Mouse (Mus musculus): ENCODE data around the gene Mri1. TPM values are rescaled to one million over a fixed set of nuclear protein-coding genes. Genes with fewer than 3 reads are reported as not detected.

Mri1 gene
- polyA plus RNA-seq, 1 experiment = 37.1 TPM

DNA sequence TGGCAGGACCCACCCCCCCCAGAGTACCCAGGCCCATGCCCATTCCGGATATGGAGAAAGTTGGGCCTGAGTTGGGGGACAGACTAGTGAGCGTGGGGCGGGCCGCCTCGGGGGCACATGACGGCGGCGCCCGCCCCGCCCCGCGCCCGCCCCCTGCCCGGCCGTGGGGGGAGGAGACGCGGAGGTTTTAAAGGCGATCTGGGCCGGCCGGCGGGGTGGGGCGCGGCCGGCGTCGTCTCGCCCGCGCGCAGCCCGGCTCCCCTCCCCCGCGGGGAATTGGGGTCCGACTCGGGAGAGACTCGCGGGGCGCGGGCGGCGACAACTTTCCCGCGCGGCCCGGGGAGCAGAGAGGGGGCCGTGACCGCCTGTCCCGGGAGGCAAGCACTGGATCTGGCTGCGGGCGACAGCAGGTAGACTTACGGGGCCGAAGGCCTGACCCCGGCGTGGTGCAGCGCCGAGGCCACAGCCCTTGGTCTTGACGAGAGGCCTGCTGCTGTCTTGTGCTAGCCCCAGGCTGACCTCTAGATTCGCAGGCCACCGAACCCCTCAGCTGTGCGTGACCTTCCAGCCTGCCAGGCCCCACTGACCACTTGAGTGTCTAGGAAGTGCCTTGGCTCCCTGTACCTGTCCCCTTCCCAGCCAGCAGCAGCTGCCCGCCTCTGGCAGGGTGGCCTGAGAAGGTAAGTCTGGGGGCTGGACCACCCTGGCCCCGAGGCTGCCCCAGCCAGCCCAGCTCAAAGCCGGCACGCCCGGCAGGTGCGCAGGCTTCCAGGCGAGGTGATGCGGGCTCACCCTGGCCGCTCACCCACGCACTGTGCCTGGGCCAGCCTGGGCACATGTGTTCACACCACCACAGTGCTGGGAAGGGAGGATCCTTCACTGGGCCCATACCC is 56.2 kb downstream of the Mri1 start:
- TF ChIP-seq EP300 (IDR thresholded peaks at IDR 0.05; ENCODE audit: insufficient read depth, low read depth, low read length) (no peak), POLR2A (IDR thresholded peaks at IDR 0.05; ENCODE audit: insufficient read depth, low read length) (no peak), CTCF (IDR thresholded peaks at IDR 0.05; ENCODE audit: low read depth, low read length) (no peak)
- Histone ChIP-seq H3K9ac (ENCODE audit: low read depth, poor library complexity, severe bottlenecking) (peak overlapping the region; percentile 96), H3K27ac (ENCODE audit: insufficient read depth, low read length) (peak overlapping the region; percentile 21; the same call in 1 of the 2 replicates), H3K9me3 (replicated peaks; ENCODE audit: control insufficient read depth, insufficient read depth, low read length, poor library complexity, severe bottlenecking) (no peaks in the 10 kb centered on the region), H3K4me3 (ENCODE audit: low read depth, low read length) (peak overlapping the region; percentile 94), H3K4me1 (ENCODE audit: control insufficient read depth, insufficient read depth, low read length) (no peaks in the 10 kb centered on the region), H3K27me3 (ENCODE audit: control insufficient read depth, insufficient read depth, low read length, poor library complexity, severe bottlenecking) (no peaks in the 10 kb centered on the region), H3K36me3 (ENCODE audit: control insufficient read depth, insufficient read depth, low read length, poor library complexity, severe bottlenecking) (no peaks in the 10 kb centered on the region)

DNA sequence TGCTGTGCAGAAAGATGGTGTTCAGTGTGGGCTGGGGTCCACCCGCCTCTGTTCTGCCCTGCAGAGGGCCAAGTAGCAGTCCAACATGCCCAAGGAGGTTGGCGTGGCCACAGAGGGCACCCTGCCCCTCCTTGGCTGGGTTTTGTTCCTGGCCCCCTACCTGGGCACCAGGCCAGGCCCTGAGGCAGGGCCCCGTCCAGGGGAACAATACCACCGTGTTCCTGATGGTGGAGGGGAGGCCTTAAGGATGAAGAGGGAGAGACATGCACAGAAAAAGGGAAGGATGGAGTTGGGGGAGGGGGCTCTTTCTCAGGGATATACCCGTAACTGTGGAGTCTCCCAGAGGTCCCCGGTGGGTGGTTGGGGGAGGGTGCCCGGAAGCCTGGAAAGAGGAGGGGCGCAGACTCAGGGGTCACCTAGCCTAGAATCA is 57.0 kb downstream of the Mri1 start:
- no peaks in the 10 kb centered on the region for H3K27me3 ChIP-seq (ENCODE audit: control insufficient read depth, insufficient read depth, low read length, poor library complexity, severe bottlenecking)
- no peak for TF ChIP-seq POLR2A (IDR thresholded peaks at IDR 0.05; ENCODE audit: insufficient read depth, low read length)
- no peaks in the 10 kb centered on the region for H3K36me3 ChIP-seq (ENCODE audit: control insufficient read depth, insufficient read depth, low read length, poor library complexity, severe bottlenecking)
- H3K27ac ChIP-seq (ENCODE audit: insufficient read depth, low read length) = peak overlapping the region; percentile 5; the same call in 1 of the 2 replicates
- H3K9ac ChIP-seq (ENCODE audit: low read depth, poor library complexity, severe bottlenecking) = peak overlapping the region; percentile 96
- peak overlapping the region; percentile 33 for H3K4me3 ChIP-seq (ENCODE audit: low read depth, low read length)
- no peaks in the 10 kb centered on the region for H3K9me3 ChIP-seq (replicated peaks; ENCODE audit: control insufficient read depth, insufficient read depth, low read length, poor library complexity, severe bottlenecking)
- H3K4me1 ChIP-seq (ENCODE audit: control insufficient read depth, insufficient read depth, low read length) = no peaks in the 10 kb centered on the region

Other genes starting within 250 kb of the Mri1 start
- 11.2 and 15.9 TPM in 2 replicates for gene 2210011C24Rik, start 245.2 kb downstream of the Mri1 start, polyA plus RNA-seq (2011; ENCODE audit: insufficient read depth, insufficient read length, low read depth, missing spikeins)
- 61.7 and 62.8 TPM in 2 replicates for gene Palm3, start 235.9 kb downstream of the Mri1 start, polyA plus RNA-seq (2011; ENCODE audit: insufficient read depth, insufficient read length, low read depth, missing spikeins)
- gene Il27ra, start 214.7 kb downstream of the Mri1 start, polyA plus RNA-seq (2011; ENCODE audit: insufficient read depth, insufficient read length, low read depth, missing spikeins) = 0.33 and 0.61 TPM in 2 replicates
- gene Rln3, start 212.3 kb downstream of the Mri1 start, polyA plus RNA-seq (2011; ENCODE audit: insufficient read depth, insufficient read length, low read depth, missing spikeins) = 1.4 and 1.9 TPM in 2 replicates
- 0.56 and 0.76 TPM in 2 replicates for gene Gm10643, start 192.2 kb downstream of the Mri1 start, polyA plus RNA-seq (2011; ENCODE audit: insufficient read depth, insufficient read length, low read depth, missing spikeins)
- 9.6 and 10.5 TPM in 2 replicates for gene Rfx1, start 190.5 kb downstream of the Mri1 start, polyA plus RNA-seq (2011; ENCODE audit: insufficient read depth, insufficient read length, low read depth, missing spikeins)
- 43.4 and 44.0 TPM in 2 replicates for gene Dcaf15, start 152.6 kb downstream of the Mri1 start, polyA plus RNA-seq (2011; ENCODE audit: insufficient read depth, insufficient read length, low read depth, missing spikeins)
- gene Podnl1, start 131.3 kb downstream of the Mri1 start, polyA plus RNA-seq (2011; ENCODE audit: insufficient read depth, insufficient read length, low read depth, missing spikeins) = 0.33 TPM in 1 of 2 replicates, not detected in the other
- gene Cc2d1a, start 109.4 kb downstream of the Mri1 start, polyA plus RNA-seq (2011; ENCODE audit: insufficient read depth, insufficient read length, low read depth, missing spikeins) = 18.0 and 27.2 TPM in 2 replicates
- 3.8 and 4.7 TPM in 2 replicates for gene 4930432K21Rik, start 109.3 kb downstream of the Mri1 start, polyA plus RNA-seq (2011; ENCODE audit: insufficient read depth, insufficient read length, low read depth, missing spikeins)
- gene Nanos3, start 72.1 kb downstream of the Mri1 start, polyA plus RNA-seq (2011; ENCODE audit: insufficient read depth, insufficient read length, low read depth, missing spikeins) = 3.0 and 4.3 TPM in 2 replicates
- gene Zswim4, start 20.3 kb downstream of the Mri1 start, polyA plus RNA-seq (2011; ENCODE audit: insufficient read depth, insufficient read length, low read depth, missing spikeins) = 14.8 and 15.4 TPM in 2 replicates
- gene D8Ertd738e, start 7.6 kb downstream of the Mri1 start, polyA plus RNA-seq (2011; ENCODE audit: insufficient read depth, insufficient read length, low read depth, missing spikeins) = 90.6 and 92.0 TPM in 2 replicates
- 21.3 and 25.7 TPM in 2 replicates for gene Ccdc130, start 13.1 kb upstream of the Mri1 start, polyA plus RNA-seq (2011; ENCODE audit: insufficient read depth, insufficient read length, low read depth, missing spikeins)
- 24.0 and 38.3 TPM in 2 replicates for gene Cacna1a, start 131.1 kb upstream of the Mri1 start, polyA plus RNA-seq (2011; ENCODE audit: insufficient read depth, insufficient read length, low read depth, missing spikeins)